Mouse (Mus musculus) stomach, adult 2 months (tissue): ENCODE data around the gene Tmem222. TPM values are rescaled to one million over a fixed set of nuclear protein-coding genes. Genes with fewer than 3 reads are reported as not detected.

ENCODE experiments used
- polyA plus RNA-seq: library from polyadenylated mRNA; depleted of rRNA; stranded (reverse); fragments of >200 nt; gene quantifications from 2 replicates; pipeline ENCODE4 v1.2.3, GENCODE M21; 2012; rRNA removed

Tmem222 gene
- 29.8 and 32.1 TPM in 2 replicates for polyA plus RNA-seq

DNA sequence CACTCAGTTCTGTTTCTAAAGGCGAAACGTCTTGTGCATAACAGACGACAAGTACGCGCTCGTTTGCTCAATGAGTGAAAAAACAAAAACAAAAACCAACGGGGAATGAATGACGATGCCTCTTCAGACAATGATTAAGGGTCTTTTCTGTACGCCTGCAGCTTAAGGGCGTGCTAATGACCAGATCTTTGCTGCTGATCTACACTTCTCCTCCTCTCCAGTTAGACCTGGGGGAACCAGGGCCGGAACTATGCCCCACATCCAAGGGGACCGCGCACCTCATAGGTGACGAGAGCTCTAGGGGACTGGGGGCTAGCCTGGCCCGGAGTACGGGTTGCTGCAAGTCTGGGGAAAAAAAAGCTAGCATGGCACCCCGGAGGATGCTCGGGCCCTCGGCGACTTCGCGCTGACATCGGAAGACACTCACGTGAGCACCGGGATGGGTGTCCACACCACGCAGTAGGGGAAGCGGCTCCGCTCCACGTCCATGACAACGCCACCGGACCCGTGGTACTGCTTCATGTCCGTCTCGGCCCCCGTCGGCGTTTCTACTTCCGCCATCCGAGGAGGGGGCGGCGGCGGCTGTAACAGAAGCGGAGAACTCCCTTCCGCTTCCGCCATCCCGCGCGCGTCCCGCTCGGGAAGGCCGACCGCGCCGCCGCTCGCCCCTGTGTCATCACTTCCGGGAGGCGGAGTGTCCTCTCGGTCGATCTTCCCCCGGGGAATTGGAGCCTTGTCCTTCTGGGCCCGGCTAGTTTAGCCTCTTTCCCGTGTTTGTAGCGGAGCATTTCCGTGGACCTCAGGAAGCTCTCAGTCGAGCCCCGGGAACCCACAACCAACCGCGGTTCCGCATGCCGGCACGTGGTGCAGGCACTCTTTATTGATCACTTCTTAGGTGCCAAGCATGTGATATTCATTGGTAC lies at the start of gene Tmem222:
Gene Tmem222 (minus strand): TSS at position 689 of the 923 bp plus-strand sequence.

DNA sequence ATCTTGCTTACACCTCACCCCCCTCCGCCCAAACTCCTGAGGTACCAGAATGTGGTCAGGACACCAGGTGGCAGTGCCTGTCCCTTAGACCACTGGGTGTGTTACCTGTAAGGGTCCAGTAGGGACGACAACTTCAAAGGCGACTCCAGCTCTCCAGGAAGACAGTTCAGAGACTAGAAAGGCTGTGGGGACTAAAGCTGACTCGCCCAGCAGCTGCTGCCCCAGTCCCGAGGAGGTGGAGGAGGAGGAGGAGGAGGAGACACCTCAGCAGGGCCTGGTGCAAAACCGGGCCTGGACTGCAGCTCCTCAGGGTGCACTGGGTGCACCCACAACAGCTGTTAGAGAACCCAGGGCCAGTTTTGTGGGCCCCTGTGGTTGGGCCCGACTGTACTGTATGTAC lies 14.7 kb downstream of the Tmem222 start, which contains the start of gene Sytl1:
Gene Sytl1 (minus strand): TSS at position 232 of the 400 bp plus-strand sequence.

DNA sequence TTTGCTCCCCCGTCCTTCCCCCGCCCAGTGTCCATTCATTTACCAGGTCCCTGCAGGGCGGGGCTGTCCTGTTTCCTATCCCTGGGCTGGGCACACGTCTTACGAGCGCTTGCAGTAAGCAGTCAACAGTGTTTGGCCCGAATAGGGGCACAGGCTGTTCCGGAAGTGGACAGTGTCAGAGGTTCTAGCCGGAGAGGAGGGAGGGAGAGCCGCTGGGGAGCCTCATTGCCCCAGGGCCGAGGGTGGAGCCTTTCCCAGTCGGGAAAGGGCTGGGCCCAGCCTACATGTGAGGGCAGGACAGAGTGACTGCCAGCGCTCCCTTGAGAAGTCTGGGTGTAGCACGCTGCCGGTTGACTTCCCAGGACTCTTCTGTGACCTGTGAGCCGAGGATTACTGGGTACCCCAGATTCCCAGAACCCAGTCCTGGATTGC lies 37.1 kb downstream of the Tmem222 start, which contains the start of gene Map3k6:
Gene Map3k6 (plus strand): TSS at position 329 of the 432 bp plus-strand sequence.

Other genes starting within 250 kb of the Tmem222 start
- 27.1 and 30.1 TPM in 2 replicates for gene Wasf2, start 147.3 kb downstream of the Tmem222 start, polyA plus RNA-seq
- gene Cd164l2, start 65.7 kb downstream of the Tmem222 start, polyA plus RNA-seq = 2.5 and 3.3 TPM in 2 replicates
- 0.08 and 0.09 TPM in 2 replicates for gene Gpr3, start 65.3 kb downstream of the Tmem222 start, polyA plus RNA-seq
- gene Map3k6, start 37.0 kb downstream of the Tmem222 start, polyA plus RNA-seq = 9.0 and 10.4 TPM in 2 replicates
- 78.4 and 102 TPM in 2 replicates for gene Sytl1, start 14.7 kb downstream of the Tmem222 start, polyA plus RNA-seq
- gene Wdtc1, start 75.7 kb upstream of the Tmem222 start, polyA plus RNA-seq = 25.4 and 25.7 TPM in 2 replicates
- gene Slc9a1, start 91.9 kb upstream of the Tmem222 start, polyA plus RNA-seq = 114 and 144 TPM in 2 replicates
- 15.0 and 35.0 TPM in 2 replicates for gene Tent5b, start 202.3 kb upstream of the Tmem222 start, polyA plus RNA-seq
- gene Trnp1, start 220.8 kb upstream of the Tmem222 start, polyA plus RNA-seq = 9.6 and 21.2 TPM in 2 replicates
- gene Kdf1, start 241.2 kb upstream of the Tmem222 start, polyA plus RNA-seq = 33.3 and 37.0 TPM in 2 replicates